Mouse (Mus musculus) cerebellum, adult 11 months (tissue): ENCODE results near the gene Gkap1.

Source experiments
- DNase-seq: peaks from one replicate; pipeline ENCODE4 v3.0.0; 2022

Gene Gkap1

DNA sequence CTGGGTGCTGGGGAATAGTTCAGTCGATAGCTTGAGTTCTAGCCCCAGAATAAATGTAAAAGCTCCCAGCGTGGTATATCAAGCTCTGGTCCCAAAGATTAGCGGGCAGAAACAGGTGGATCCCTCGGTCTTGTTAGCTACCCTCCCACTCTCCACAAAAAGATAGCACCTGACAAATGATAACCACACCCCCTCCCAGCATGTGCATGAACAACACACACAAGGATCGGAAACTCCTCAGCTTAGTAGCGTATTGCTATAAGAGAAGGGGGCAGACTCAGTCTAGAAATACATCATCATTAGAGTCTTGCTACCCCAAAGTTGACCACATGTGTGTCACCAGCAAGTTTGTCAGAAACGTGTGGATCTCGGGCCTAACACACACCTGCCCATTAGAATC, at the start of gene Gkap1:
Gkap1 (minus strand) TSS at position 101 of the 400 bp plus-strand sequence.
- DNase-seq = no peak

DNA sequence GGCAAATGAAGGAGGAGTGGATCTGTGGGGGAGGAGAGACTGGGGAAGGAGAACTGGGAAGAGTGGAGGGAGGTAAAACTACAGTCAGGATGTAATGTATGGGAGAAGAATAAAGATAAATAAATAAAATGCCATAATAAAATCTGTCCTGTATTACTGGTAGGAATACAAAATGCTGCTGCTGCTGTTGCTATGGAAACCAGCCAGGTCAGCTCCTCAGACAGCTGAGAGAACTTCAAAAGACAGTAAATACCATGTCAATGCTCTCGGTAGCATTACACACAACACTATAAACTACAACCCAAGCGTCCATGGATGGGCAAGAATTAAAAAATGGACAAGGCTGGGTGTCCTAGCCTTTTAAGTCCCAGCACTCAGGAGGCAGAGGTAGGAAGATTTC, 42.3 kb upstream of the Gkap1 start:
- DNase-seq = no peak

DNA sequence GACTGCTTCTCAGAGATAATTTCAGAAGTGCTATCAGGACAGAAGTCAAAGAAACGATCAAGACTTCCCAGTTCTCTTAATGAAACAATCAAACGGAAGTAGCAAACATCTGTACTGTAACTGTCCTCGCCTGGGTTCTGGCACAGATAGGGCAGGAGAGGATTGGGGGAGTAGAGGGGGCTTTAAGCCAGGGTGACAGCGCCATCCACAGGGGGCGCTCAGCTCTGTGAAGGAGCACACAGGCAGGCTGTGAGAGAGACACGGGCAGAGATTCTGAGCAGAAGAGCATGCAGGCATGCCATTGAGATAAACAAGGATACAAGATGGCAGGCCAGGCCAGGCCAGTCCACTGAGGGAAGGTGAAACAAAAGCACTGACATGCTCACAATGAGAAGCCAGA, 39.5 kb upstream of the Gkap1 start:
- no peak for DNase-seq

DNA sequence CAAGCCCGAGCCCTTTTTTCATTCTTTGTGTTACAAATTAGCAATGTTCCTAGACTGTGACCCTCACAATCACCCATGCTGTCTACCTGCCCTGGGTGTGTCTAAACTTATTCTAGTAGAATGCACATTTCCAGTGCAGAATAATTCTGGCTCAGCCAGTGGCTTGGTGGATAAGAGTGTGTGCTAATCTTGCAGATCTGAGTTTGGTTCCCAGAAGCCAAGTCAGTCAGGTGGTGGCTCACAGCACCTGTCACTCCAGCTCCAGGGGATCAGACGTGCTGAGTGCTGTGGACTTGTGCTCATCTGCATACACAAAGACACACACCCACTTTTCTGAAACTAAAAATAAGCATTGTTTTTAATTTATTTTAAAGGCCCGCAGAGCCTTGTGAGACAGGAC, 38.3 kb upstream of the Gkap1 start:
- DNase-seq = no peak

DNA sequence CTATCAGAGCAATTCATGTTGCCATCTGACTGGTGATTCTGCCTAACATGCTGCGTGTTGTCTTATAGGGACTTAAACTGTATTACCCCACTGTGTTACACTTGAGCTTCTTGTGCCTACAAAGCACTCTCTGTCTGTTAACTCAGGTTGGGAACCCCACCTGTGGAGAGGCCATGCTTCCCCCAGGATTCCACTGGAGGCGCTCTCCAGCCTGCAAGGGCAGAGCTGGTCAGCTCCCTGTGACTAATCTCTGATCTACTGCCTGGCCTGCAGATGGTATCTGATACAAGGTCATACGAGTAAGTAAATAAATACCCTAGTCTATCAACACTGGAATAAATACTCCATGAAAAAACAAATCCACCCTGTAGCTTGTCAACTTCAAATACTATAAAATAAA, 35.9 kb upstream of the Gkap1 start:
- no peak for DNase-seq

DNA sequence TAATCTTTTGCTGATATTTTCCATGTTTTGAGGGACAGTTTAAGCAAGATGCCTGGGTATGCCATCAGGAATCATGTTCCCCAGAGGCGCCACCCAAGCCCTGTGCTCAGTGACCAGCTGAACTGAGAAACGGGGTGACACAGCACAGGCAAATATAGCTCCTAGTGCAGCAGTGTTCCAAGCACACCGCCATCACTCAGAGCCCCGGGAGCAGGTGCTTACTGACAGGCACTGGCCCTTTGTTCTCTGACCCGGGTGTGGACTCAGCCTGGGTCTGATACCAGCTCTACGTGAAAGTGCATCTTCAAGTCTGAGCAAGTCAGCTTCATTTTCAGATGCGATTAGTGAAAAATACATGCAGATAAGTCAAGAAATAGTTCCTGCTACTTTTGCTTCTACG, 34.0 kb upstream of the Gkap1 start:
- DNase-seq = no peak

DNA sequence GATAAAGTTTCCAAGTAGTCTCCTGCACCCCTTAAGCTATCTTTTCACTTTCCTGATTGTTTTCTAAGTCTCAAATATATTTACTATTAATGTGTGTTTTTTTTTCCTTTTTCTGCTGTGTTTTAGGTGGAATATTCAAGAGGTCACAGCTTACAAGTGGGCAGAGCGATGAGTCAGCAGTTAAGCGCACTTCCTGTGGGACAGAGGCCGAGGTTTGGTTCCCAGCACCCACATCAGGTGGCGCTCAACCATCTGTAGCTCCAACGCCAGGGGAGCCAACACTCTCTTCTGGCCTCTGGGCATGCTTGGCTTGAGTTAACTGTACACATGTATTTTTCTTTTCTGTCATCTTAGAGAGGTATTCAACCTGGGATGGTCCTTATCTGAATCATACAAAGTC, 32.0 kb upstream of the Gkap1 start:
- DNase-seq = no peak

DNA sequence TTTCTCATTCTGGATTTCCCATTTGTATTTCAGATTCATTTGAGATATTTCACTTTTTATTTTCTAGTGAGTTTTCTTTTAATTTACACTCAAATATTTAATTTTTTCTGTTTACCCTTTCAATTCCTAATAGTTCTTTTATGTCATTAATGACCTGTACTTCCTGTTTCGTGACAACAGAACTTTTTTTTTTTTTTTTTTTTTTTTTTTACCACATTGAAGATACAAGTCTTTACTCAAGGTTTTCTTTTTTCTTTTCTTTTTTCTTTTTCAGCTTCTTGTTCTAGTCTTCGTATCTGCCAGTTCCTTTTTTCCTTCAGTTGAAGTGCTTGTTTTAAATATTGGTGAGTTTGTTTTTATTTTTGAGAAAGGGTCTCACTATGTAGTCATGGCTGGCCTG, 29.7 kb upstream of the Gkap1 start:
- no peak for DNase-seq

DNA sequence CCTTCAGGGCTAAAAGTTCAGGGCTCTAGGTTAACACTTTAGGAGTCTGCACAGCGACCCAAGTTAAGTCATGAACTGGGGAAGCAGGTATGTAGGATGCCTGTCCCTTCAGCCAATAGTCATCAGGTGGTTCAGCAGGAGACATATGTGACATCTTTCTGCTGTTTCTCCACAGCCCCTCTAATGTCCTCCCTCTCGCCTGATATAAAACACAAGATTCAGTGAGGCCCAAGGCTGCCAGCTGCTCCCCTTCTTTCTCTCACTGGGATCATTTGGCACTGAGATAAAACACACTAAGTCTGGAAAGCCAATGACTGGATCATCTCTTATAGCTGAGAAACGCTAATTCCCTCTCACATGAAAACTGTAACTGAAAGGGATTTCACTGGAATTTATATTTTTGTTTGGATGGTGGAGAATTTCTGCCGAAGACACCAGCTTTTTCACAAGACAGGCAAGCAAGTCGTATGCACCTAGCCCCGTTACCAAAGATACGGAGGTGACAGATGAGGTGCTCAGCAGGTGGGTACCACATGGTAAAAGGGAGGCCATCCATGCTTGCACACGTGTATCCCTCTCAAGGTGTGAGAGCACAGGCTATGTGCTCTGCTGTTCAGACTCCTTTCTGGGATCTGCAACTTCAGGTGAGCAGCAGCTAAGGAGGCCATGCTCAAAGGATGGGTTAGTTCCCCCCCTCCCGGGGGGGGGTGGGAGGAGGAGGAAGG, 27.1 kb upstream of the Gkap1 start:
- peak; percentile 31 for DNase-seq

DNA sequence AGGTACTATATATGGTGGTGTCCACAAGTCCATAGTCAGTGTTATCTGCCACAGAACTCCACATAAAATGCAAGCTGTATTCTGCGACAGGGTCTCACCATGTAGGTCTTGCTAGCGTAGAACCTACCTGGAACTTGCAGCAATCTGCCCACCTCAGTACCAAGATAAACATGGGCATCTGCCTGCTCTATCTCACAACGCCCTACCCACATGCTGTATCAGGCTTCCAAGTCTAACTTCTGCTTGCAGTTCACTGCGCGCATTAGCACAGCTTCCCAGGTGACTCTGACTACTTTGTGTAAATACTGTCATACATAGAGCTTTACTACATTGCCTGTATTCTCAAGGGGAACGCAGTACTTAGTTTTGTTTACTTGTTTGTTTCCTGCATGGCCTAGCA, 26.5 kb upstream of the Gkap1 start:
- no peak for DNase-seq

DNA sequence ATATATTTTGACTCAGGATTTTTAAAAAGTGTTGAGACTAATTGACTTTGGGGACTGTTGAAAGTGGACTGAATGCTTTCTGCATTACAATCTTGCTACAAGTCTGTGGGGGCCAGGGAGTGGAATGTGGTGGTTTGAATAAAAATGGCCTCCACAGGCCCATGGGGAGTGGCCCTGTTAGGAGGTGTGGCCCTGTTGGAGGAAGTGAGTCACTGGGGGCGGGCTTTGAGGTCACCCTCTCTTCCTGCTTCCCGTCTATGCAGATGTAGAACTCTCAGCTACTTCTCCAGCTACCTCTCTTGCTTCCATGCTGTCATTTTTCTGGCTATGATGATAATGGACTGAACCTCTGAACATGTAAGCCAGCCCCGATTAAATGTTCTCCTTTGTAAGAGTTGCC, 23.3 kb upstream of the Gkap1 start:
- DNase-seq = no peak

DNA sequence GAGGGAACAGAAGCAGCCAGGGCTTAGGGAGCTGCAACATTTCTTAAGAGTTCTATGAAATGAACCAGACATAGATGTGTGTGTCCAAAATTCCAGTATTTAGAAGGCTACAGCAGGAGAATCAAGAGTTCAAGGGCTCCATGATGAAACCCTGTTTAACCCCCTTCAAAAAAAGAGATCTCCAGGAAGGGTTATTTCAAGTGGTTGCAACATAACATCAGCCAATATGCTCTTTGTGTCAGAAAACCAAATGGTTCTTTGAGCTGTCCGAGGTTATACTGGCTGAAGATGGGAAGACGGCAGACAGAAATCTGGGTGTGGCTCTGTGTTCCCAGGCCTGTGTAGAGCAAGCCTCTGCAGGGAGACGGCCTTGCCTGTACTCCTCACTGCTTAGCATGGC, 20.1 kb upstream of the Gkap1 start:
- DNase-seq = no peak

DNA sequence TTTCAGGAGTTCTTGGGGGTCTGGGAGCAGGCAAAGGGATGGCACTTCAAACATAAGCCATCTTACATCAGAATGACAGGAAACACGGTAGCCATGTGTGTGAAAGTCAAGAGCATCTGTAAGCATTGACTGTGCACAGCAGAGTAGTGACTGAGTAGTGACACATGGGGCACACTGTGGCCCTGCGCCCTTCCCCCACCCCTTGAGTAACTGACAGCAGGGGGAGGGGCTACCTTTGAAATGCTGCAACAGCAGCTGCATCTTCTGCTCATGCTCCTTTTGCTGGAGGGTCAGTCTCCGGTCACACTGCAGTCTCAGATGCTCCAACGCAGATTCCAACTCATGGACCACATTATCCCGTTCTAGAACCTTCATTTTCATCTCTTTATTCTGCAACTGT, 17.3 kb upstream of the Gkap1 start:
- no peak for DNase-seq

DNA sequence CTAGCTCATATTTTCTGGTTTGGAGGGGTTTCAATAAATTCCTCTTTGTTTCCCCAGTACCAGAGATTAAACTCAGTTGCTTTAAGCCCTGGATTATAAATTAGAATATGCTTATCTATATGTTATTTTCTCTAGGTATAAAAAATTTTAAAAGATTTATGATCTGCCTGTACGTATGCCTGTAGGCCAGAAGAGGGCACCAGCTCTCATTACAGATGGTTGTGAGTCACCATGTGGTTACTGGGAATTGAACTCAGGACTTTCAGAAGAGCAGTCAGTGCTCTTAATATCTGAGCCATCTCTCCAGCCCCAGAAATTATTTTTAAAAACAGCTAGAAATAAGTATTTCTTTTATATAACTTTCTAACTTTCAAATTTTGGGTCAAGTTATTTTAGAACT, 13.8 kb upstream of the Gkap1 start:
- no peak for DNase-seq

DNA sequence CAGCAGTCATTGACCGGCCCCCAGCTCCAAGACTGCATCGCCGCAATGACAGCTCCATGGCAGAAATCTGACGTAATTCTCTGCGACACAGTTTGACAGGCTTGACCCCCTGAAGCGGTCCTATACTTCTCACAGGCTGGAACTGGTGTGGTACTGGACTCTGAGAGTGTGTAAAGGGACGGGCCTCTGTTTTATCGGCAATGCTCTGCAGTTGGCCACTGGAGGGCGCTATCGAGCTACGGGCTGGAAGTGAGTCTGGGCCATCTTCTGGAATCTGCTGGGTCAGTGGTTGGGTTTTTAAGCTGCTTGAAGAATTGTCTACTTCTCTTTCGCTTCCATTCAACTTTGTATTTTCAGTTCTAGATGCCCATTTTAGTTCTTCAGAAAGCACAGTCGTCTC, 12.3 kb upstream of the Gkap1 start:
- DNase-seq = peak; percentile 58

DNA sequence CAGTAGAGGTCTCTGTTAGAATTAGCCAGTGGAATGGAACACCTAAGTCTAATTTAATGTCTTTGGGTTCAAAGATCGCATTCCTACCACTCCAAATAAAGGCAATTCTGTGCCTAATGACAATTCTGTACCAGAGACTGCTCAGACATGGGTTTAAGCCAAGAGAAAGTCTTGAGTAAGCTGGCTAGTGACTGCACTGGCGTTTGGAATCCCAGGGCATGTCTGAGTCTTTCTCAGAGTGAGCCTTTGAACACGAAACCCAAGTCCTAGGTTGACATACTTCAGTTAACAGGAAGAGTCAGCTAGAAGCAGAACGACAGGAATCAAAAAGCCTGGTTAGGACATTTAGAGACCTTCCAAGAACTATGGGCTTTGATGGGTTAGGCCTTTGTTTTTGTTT, 8.0 kb upstream of the Gkap1 start:
- no peak for DNase-seq

DNA sequence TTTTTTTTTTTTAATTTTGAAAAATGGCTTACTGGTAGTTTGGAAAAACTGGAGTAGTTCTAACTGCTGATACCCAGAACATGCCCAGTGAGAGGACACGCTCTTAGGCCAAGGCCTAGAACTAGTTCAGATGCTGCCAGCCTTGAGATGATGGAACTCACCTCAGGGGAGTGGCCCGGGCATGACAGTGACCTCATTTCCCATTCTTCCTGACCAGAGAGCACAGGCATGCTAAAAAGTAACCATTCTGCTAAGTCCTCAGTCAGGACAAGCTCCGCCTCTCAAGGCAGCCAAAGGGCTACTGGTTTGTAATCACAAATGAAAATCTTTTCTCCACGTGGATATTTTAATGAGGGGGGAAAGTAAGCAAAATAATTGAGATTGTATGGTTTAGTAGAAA, 6.4 kb upstream of the Gkap1 start:
- DNase-seq = no peak

DNA sequence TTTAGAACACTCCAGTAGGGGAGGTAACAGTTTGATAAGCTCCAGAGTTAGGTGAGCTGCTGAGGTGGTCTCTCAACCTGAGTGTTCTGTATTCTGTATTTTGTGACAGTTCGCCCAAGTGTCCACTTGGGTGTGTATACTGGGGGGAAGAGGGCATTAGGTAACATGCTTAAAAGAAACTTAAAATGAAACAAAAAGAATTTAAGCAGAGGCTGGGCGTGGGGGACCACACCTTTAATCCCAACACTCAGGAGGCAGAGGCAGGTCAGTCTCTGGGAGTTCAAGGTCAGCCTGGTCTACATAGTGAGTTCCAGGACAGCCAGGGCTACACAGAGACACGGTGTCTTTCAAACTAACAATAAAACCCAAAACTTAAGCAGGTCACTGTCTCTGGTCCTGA, 5.0 kb upstream of the Gkap1 start:
- no peak for DNase-seq

DNA sequence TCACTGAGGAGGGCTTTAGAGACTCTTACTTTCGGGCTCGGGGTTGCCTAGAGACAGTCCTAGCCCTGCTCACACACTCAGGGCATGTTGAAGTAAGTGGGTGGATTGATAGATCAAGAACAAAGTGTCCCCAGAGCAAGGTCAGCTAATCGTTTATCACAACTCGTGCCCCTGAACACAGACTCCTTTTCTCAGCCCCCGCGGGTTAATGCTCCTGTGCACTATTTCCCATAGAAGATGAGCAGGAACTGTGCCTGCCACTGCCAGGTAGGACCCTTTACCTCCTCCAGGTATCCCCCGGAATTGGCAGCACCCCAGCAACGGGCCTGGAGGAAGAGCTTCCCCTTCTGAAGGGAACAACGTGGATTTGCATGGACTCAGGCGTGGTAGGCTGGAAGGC, 757 bp upstream of the Gkap1 start:
- no peak for DNase-seq

DNA sequence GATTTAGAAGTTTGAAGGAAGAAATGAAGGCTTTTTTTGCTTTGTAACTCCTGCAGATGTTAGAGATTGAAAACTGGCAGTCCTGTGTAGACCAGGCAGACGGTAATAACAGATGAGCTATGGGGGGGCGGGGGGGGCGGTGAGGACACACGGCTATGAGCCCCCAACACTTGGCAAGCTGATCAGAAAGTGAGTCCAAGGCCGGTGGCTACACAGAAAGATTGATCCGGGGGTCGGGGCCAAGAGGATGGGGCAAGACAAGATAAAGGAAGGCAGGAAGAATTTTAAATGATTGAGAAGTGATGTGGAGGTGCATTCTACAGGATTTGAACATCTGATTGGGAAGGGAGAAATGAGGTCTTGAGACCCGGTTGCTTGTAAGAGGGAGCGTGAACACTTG, 423 bp downstream of the Gkap1 start:
- DNase-seq = no peak

DNA sequence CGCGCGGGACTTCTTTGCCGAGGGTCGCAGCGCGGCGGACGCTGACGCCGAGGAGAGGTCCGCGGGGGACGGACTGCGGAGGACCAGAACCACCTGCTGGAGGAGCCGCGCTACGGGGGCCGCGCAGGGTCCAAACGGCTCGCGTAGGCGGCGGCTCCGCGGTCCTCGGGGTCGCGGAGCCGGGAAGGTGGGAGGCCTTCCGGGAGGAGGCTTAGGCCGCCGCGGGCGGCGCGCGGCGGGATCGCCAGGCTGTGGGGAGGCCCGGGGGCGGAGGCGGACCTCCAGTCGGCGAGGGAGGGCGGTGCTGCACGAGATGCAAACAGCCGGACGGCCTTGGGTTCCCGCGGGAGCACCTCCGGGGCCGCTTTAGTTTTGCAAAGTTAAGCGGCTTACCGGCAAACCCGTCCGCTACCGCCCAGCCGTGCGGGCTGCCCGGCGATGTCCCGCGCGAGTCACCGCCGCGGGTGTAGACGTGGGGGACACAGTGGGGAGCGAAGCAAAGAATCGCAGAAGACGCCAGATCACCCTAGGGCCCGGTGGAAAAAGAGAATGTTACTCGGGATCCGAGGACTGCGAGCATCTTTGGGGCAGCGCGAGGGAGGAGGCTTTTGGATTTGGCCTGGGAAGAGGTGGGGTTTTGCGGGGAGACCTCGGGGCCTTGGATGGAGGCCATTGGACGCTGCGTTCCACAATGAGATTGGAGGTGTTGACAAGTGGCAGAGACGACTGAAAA, 1.1 kb downstream of the Gkap1 start:
- DNase-seq = peak; percentile 41

DNA sequence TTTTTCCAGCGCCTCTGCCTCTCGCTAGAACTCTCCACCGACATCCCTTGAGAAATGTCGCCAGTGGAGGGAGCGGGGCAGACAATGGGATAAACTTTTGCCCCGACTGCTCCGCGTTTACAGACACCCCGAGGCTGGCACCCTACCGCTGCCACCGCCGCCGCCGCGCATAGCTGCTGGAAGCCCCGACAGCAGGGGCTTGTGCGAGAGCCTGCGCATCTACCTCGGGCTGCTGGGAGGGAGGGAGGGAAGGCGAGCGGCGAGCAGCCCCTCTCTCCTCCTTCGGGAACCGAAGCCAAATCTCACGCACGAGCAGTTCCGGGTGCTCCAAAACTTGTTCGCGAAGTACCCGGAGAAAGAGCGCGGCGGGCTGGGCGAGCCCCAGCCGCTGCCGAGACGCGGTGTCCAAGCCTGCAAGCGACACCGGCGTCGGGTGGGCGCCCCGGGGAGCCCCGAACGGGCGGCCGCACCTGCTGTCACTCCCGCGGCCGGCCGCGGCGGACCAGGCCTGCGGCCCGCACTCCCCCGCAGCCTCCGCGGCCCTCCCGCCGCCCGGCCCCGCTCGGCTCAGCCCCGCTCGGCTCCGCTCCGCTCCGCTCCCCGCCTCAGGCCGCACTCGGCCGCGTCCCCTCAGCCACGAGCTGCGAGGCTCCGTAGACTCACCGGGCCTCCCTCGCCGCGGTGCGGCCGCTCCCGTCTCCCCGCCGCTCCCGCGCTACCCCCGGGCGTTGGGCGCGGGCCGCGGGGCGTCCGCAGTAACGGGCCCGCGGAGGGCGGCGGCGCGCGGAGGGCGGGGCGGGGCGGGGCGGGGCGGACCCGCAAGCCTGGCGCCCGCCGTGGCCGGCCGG, 1.9 kb downstream of the Gkap1 start:
- DNase-seq = peak; percentile 9

DNA sequence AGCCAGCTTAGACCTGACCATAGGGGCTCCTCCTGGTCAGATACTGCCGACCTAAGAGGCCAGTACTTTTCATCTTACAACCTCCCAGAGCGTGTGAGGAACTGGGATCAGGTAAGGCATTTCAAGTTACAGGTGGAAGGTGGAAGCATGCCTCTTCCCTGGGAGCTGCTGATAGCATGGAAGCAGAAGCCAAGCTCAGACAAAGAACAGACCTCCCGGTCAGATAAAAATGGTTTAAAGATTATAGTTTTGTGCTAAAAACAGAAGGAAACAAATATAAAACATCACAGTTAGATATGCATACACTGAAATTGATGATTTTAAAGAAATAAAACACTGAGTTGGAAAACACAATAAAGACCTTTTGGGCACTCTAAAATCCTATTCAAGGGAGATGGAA, 8.6 kb downstream of the Gkap1 start:
- no peak for DNase-seq

DNA sequence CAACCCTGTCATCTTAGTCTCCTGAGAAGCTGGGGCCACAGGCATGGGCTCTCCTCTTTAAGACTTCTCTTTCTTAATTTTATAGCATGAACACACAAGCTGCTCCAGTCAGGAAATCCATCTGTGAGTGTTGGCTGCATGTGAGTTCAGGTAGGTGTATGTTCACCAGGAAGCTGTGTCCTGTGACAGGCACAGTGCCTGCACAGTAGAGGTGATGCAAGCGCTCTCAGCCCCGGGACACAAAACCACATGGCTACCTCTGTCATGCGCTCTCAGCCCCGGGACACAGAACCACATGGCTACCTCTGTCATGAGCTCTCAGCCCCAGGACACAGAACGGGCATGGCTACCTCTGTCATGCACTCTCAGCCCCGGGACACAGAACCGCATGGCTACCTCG, 12.0 kb downstream of the Gkap1 start:
- DNase-seq = no peak
